Mouse (Mus musculus): Measurements from ENCODE around the gene Galnt5. TPM values are rescaled to one million over a fixed set of nuclear protein-coding genes. Genes with fewer than 3 reads are reported as not detected.

Gene Galnt5
- polyA plus RNA-seq, 1 experiment = 0.32 TPM

Other genes starting within 250 kb of the Galnt5 start
- not detected in 2 replicates for gene Ermn, start 55.0 kb downstream of the Galnt5 start, polyA plus RNA-seq (2012; rRNA removed)
- 4.6 and 5.0 TPM in 2 replicates for gene Cytip, start 197.6 kb downstream of the Galnt5 start, polyA plus RNA-seq (2012; rRNA removed)

Measured in urinary bladder, adult 2 months (tissue).